Mouse (Mus musculus) erythroblast, embryonic 14.5 days (primary cell): Measurements from ENCODE around the gene Lhx1.

ENCODE experiments used
- GATA1 ChIP-seq: IDR thresholded peaks from 2 replicates; pipeline ENCODE4 v1.6.1; 2012; ENCODE audit warnings: low read length, inconsistent platforms, mixed read lengths
- TAL1 ChIP-seq: IDR thresholded peaks from 3 replicates; pipeline ENCODE4 v1.6.1; 2012; ENCODE audit warnings: low read length, inconsistent platforms, mixed read lengths

DNA sequence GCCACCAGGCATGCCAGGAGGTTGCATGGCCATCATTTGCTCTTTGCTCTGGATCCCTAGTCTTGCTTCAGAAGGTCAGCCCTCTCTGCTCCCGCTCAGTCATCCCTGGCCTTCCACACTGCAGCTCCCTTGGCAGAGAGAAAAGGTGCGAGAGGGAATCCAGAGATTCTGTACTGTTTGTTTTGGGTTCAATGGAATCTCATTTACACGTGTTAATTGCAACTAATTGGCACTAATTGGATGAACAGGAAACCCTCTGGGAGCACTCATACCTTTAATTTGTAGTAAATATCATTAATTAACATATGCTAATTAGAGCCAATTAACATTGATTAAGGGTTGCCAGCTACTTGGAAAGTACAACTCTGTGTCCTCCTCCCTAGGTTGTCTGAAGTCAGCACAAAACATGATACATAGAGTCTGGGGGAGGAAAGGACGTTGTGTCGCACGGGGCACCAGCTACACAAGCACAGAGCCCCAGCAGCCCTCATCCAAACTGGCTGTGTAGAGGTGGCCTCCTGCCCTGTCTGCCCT is 24.0 kb upstream of the Lhx1 start:
- TF ChIP-seq GATA1 (no peak), TAL1 (no peak)
